ENCODE assay signal across 28 mouse cellular contexts in genomic region chr9:99057751-99058150, GRCm38 (mm10). TPM values are rescaled to one million over a fixed set of nuclear protein-coding genes. Genes with fewer than 3 reads are reported as not detected.
DNase-seq lines count a peak whose midpoint lies in the region; ATAC-seq and TF ChIP-seq lines count a peak whose summit lies in the region.
"Had no signal": no experiment of that assay in that cellular context is flagged by ENCODE, and none has a peak within 500 bp of the region (broad histone marks: within the 10 kb centered on the region; RNA-seq: fewer than 3 reads in every experiment).

No protein-coding gene starts in this region.

- TF ChIP-seq CTCF in lung, embryonic 14.5 days (IDR thresholded peaks at IDR 0.05; ENCODE audit: low read depth): no peak

- H3K4me2 ChIP-seq in forebrain, embryonic 15.5 days (replicated peaks): no peak overlapping the region
- no peak overlapping the region for H3K4me2 ChIP-seq in lung, embryonic 14.5 days
- H3K4me2 ChIP-seq in hindbrain, embryonic 16.5 days (ENCODE audit: low read length): no peak overlapping the region
- H3K4me2 ChIP-seq: embryonic facial prominence, embryonic 13.5 days; heart, embryonic 11.5 days; hindbrain, embryonic 15.5 days; liver, embryonic 15.5 days; neural tube, embryonic 15.5 days had no signal

- no peak for DNase-seq in forebrain, embryonic 10.5 days (ENCODE audit: extremely low spot score, low spot score)
- peak; percentile 38 for DNase-seq in lung, embryonic 14.5 days
- no peak for DNase-seq in lung, postnatal 4 days
- peak; percentile 40 to 46 for DNase-seq in cerebellum, adult 18-20 months
- no peak for DNase-seq in adrenal gland, postnatal 25 days
- DNase-seq: adrenal gland, postnatal 10 days; B cell, adult 2 months; gastrocnemius, postnatal 10 days; heart, adult 11 months; kidney, adult 9 months; kidney, postnatal 14 days; liver; thymus, adult 18-20 months; thymus, postnatal 36 days had no signal

- H3K27me3 ChIP-seq in forebrain, embryonic 15.5 days: no peaks in the 10 kb centered on the region
- H3K27me3 ChIP-seq in forebrain, embryonic 10.5 days (ENCODE audit: poor library complexity, severe bottlenecking): no peaks in the 10 kb centered on the region
- no peaks in the 10 kb centered on the region for H3K27me3 ChIP-seq in lung, embryonic 14.5 days (ENCODE audit: insufficient read depth, low read length)
- H3K27me3 ChIP-seq in hindbrain, embryonic 16.5 days (replicated peaks; ENCODE audit: control insufficient read depth, insufficient read depth, low read length): no peaks in the 10 kb centered on the region
- H3K27me3 ChIP-seq: CH12.LX; embryonic facial prominence, embryonic 13.5 days; hindbrain, embryonic 15.5 days; liver, embryonic 15.5 days; neural tube, embryonic 15.5 days had no signal

- peaks cover 7% of the 10 kb centered on the region; the same call in 1 of the 2 replicates for H3K36me3 ChIP-seq in forebrain, embryonic 15.5 days
- H3K36me3 ChIP-seq in forebrain, embryonic 10.5 days (replicated peaks): peaks cover 20% of the 10 kb centered on the region
- no peaks in the 10 kb centered on the region for H3K36me3 ChIP-seq in lung, embryonic 14.5 days (ENCODE audit: insufficient read depth)
- H3K36me3 ChIP-seq in hindbrain, embryonic 16.5 days (ENCODE audit: control insufficient read depth, insufficient read depth, low read length): 0 out of 2 replicates have a peak, but pooled peaks cover 2% of the 10 kb centered on the region
- H3K36me3 ChIP-seq: embryonic facial prominence, embryonic 13.5 days; limb, embryonic 10.5 days had no signal

- no peaks in the 10 kb centered on the region for H3K4me1 ChIP-seq in forebrain, embryonic 15.5 days
- H3K4me1 ChIP-seq in forebrain, embryonic 10.5 days: no peaks in the 10 kb centered on the region
- no peaks in the 10 kb centered on the region for H3K4me1 ChIP-seq in lung, embryonic 14.5 days (ENCODE audit: insufficient read depth)
- H3K4me1 ChIP-seq in hindbrain, embryonic 16.5 days (ENCODE audit: control insufficient read depth, insufficient read depth, low read depth, low read length): no peaks in the 10 kb centered on the region
- H3K4me1 ChIP-seq: embryonic facial prominence, embryonic 13.5 days; hindbrain, embryonic 15.5 days; limb, embryonic 10.5 days; liver, embryonic 15.5 days; midbrain, embryonic 10.5 days; neural tube, embryonic 15.5 days had no signal

- no peak overlapping the region for H3K4me3 ChIP-seq in forebrain, embryonic 15.5 days
- no peak overlapping the region for H3K4me3 ChIP-seq in forebrain, embryonic 10.5 days
- H3K4me3 ChIP-seq in lung, embryonic 14.5 days (ENCODE audit: low read depth, low read length): no peak overlapping the region
- H3K4me3 ChIP-seq in hindbrain, embryonic 16.5 days (ENCODE audit: low read length): no peak overlapping the region
- H3K4me3 ChIP-seq: embryonic facial prominence, embryonic 13.5 days; hindbrain, embryonic 15.5 days; limb, embryonic 10.5 days; liver, embryonic 15.5 days; midbrain, embryonic 10.5 days; neural tube, embryonic 15.5 days had no signal

- WGBS in forebrain, embryonic 15.5 days: 72% methylated on average over 3 of the region's 3 CpGs
- WGBS in forebrain, embryonic 10.5 days: 95% methylated on average over 3 of the region's 3 CpGs
- WGBS in lung, embryonic 14.5 days: 48% methylated on average over 3 of the region's 3 CpGs
- WGBS in hindbrain, embryonic 16.5 days: 81% methylated on average over 3 of the region's 3 CpGs

- H3K9me3 ChIP-seq in forebrain, embryonic 15.5 days: no peaks in the 10 kb centered on the region
- H3K9me3 ChIP-seq in forebrain, embryonic 10.5 days: no peaks in the 10 kb centered on the region
- H3K9me3 ChIP-seq in lung, embryonic 14.5 days (ENCODE audit: low read depth, low read length): no peaks in the 10 kb centered on the region
- no peaks in the 10 kb centered on the region for H3K9me3 ChIP-seq in hindbrain, embryonic 16.5 days (ENCODE audit: control insufficient read depth, low read length)
- H3K9me3 ChIP-seq: embryonic facial prominence, embryonic 13.5 days; G1E; hindbrain, embryonic 15.5 days; limb, embryonic 10.5 days; liver, embryonic 15.5 days; midbrain, embryonic 10.5 days; neural tube, embryonic 15.5 days had no signal

- 0 out of 2 replicates have a peak, but pooled peaks have one; percentile 43 for ATAC-seq in forebrain, embryonic 15.5 days (replicated peaks)
- peak; percentile 48; the same call in 1 of the 2 replicates for ATAC-seq in lung, embryonic 14.5 days (ENCODE audit: insufficient read depth)
- ATAC-seq in hindbrain, embryonic 16.5 days: no peak
- ATAC-seq: intestine, embryonic 16.5 days; lung, postnatal 0 days had no signal

- H3K9ac ChIP-seq in forebrain, embryonic 15.5 days (replicated peaks): no peak overlapping the region
- no peak overlapping the region for H3K9ac ChIP-seq in lung, embryonic 14.5 days
- no peak overlapping the region for H3K9ac ChIP-seq in hindbrain, embryonic 16.5 days (ENCODE audit: low read depth, low read length)
- H3K9ac ChIP-seq: embryonic facial prominence, embryonic 13.5 days; hindbrain, embryonic 15.5 days; liver, embryonic 15.5 days; neural tube, embryonic 15.5 days had no signal

- H3K27ac ChIP-seq in forebrain, embryonic 15.5 days (replicated peaks): no peak overlapping the region
- H3K27ac ChIP-seq in forebrain, embryonic 10.5 days: no peak overlapping the region
- no peak overlapping the region for H3K27ac ChIP-seq in lung, embryonic 14.5 days (ENCODE audit: low read depth)
- no peak overlapping the region for H3K27ac ChIP-seq in hindbrain, embryonic 16.5 days (ENCODE audit: low read depth, low read length)
- H3K27ac ChIP-seq: embryonic facial prominence, embryonic 13.5 days; hindbrain, embryonic 15.5 days; limb, embryonic 10.5 days; liver, embryonic 15.5 days; midbrain, embryonic 10.5 days; neural tube, embryonic 15.5 days had no signal

RNA-seq across cellular contexts. Expression of gene Gm1123, which starts 22.2 kb away (rescaled TPM):
- not detected in 2 replicates for polyA plus RNA-seq in forebrain, embryonic 15.5 days (2015; fragmentation: Nextera tagmentation; extraction: Ambion mirVana)
- not detected in 2 replicates for polyA plus RNA-seq in forebrain, embryonic 10.5 days (2016; fragmentation: Nextera tagmentation; extraction: Ambion mirVana)
- polyA plus RNA-seq in lung, embryonic 14.5 days (2014; fragmentation: Nextera tagmentation; extraction: Ambion mirVana): 0.12 TPM in 1 of 2 replicates, not detected in the other
- total RNA-seq in adrenal gland, postnatal 25 days (2021): not detected in 2 replicates
- 0.10 and 0.16 TPM in 2 replicates for polyA plus RNA-seq in hindbrain, embryonic 16.5 days (2015; fragmentation: Nextera tagmentation; extraction: Ambion mirVana)
- total RNA-seq: adrenal gland, postnatal 10 days; CH12.LX; gastrocnemius, postnatal 10 days; hematopoietic stem cell, adult 5-6 weeks had no signal
- polyA plus RNA-seq: embryonic facial prominence, embryonic 13.5 days; G1E; limb, embryonic 10.5 days; lung, postnatal 0 days; midbrain, embryonic 10.5 days; neural tube, embryonic 15.5 days had no signal

Comparison
In these comparisons a context has a peak if more than half of its experiments do, and no peak if none do; other contexts are left out.
1. DNase-seq: peak in lung, embryonic 14.5 days (single experiment) and cerebellum, adult 18-20 months (2 of 2); none in forebrain, embryonic 10.5 days (single experiment), lung, postnatal 4 days (0 of 2) and adrenal gland, postnatal 25 days (single experiment).